Mouse (Mus musculus) urinary bladder, adult 2 months (tissue): ENCODE measurements around the gene Mpnd. TPM values are rescaled to one million over a fixed set of nuclear protein-coding genes. Genes with fewer than 3 reads are reported as not detected.

Experiments
- DNase-seq: peaks from one replicate; pipeline ENCODE4 v3.0.0; 2022; ENCODE audit warnings: low spot score
- polyA plus RNA-seq: library from polyadenylated mRNA; depleted of rRNA; stranded (reverse); fragments of >200 nt; gene quantifications from 2 replicates; pipeline ENCODE4 v1.2.3, GENCODE M21; 2012

Gene Mpnd
- polyA plus RNA-seq, 1 experiment: 50.4 TPM

GRCm38 (mm10) chr17:56020400-56021084 lies 15.0 kb downstream of the Mpnd start:
- no peak for DNase-seq

- DNase-seq: no peak
Measured at GRCm38 (mm10) chr17:56021161-56021910, 15.8 kb downstream of the Mpnd start.

GRCm38 (mm10) chr17:56022131-56022988 lies 16.8 kb downstream of the Mpnd start:
- DNase-seq: no peak

GRCm38 (mm10) chr17:56022989-56023290 lies 17.4 kb downstream of the Mpnd start:
- DNase-seq: no peak

- DNase-seq: no peak
Measured at GRCm38 (mm10) chr17:56023386-56023785, 17.9 kb downstream of the Mpnd start.

GRCm38 (mm10) chr17:56024476-56024875 lies 19.0 kb downstream of the Mpnd start:
- no peak for DNase-seq

- DNase-seq: no peak
Measured at GRCm38 (mm10) chr17:56024931-56025330, 19.4 kb downstream of the Mpnd start.

GRCm38 (mm10) chr17:56026303-56026702 lies 20.8 kb downstream of the Mpnd start:
- no peak for DNase-seq

- DNase-seq: no peak
Measured at GRCm38 (mm10) chr17:56026881-56027280, 21.4 kb downstream of the Mpnd start.

GRCm38 (mm10) chr17:56027801-56028441 lies 22.4 kb downstream of the Mpnd start:
- no peak for DNase-seq

GRCm38 (mm10) chr17:56030238-56030870 lies 24.8 kb downstream of the Mpnd start:
- no peak for DNase-seq

- no peak for DNase-seq
Measured at GRCm38 (mm10) chr17:56030919-56031318, 25.4 kb downstream of the Mpnd start.

GRCm38 (mm10) chr17:56031431-56031830 lies 25.9 kb downstream of the Mpnd start:
- no peak for DNase-seq

- no peak for DNase-seq
Measured at GRCm38 (mm10) chr17:56032127-56032733, 26.7 kb downstream of the Mpnd start.

- no peak for DNase-seq
Measured at GRCm38 (mm10) chr17:56032831-56033230, 27.3 kb downstream of the Mpnd start.

GRCm38 (mm10) chr17:56034040-56034725 lies 28.7 kb downstream of the Mpnd start:
- no peak for DNase-seq

GRCm38 (mm10) chr17:56034726-56035100 lies 29.2 kb downstream of the Mpnd start:
- no peak for DNase-seq

- no peak for DNase-seq
Measured at GRCm38 (mm10) chr17:56035216-56035615, 29.7 kb downstream of the Mpnd start.

- peak; percentile 98 for DNase-seq
Measured at GRCm38 (mm10) chr17:56036176-56036900, 30.8 kb downstream of the Mpnd start, which contains the start of gene Sh3gl1. TSS of gene Sh3gl1 (minus strand) at chr17:56036635.

- no peak for DNase-seq
Measured at GRCm38 (mm10) chr17:56036901-56037287, 31.4 kb downstream of the Mpnd start.
